Mouse (Mus musculus): ENCODE data around the gene Elp5. TPM values are rescaled to one million over a fixed set of nuclear protein-coding genes. Genes with fewer than 3 reads are reported as not detected.

Gene Elp5
- polyA plus RNA-seq, 1 experiment, result 75.3 TPM

DNA sequence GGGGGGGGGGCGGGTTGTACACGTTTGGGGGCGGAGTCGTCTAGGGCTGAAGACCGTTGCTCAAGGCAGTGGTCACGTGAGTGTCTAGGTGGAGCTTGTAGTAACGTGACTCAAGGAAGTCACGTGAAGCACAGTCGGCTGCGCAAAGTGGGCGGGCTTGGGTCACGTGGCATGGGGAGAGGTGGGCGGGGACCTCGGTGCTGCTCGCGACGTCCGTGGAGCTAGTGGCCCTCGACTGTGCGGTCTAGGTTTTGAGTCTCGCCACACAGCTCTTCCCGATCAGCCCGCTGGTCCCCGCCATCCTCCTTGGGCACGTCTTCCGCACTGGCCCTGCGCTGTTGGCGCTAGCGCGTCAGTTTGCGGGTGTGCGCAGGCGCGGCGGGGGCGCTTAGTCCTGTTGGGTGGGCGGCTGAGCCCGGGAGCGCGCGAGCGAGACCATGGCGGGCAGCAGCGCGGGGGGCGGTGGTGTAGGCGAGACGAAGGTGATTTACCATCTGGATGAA is 18.1 kb upstream of the Elp5 start, which contains the start of gene Dvl2:
TSS of gene Dvl2 (plus strand) at position 200 of the 503 bp plus-strand sequence.
- H3K4me1 ChIP-seq (replicated peaks; ENCODE audit: control insufficient read depth, insufficient read depth, low read length), result peaks cover 16% of the 10 kb centered on the region

DNA sequence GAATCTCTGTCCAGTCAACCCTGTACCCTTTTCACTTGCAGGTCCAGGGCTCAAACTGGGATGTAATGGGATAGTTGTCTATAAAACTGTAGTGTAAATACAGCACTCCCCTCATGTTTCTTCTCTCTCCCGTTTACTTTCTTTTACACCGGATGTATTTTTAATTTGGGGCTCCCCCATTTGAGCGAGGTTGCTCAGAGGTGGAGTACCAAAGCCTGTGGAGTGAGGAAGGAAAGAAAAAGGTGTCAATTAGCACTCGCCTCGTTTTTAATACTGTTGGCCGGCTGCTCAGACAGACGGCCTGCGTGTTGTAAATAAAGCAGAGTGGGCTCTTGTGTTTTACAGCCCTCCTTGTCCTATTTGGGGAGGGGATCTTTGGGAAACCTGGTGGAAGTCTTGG is 17.3 kb upstream of the Elp5 start:
- no peak for DNase-seq
- Histone ChIP-seq H3K27ac (ENCODE audit: control insufficient read depth, insufficient read depth, low read length) (peak overlapping the region; percentile 7; the same call in 1 of the 2 replicates), H3K27me3 (ENCODE audit: control insufficient read depth, insufficient read depth, low read length) (no peaks in the 10 kb centered on the region), H3K36me3 (ENCODE audit: control insufficient read depth, insufficient read depth, low read length) (peaks cover 17% of the 10 kb centered on the region), H3K4me1 (replicated peaks; ENCODE audit: control insufficient read depth, insufficient read depth, low read length) (peaks cover 13% of the 10 kb centered on the region), H3K4me3 (ENCODE audit: control insufficient read depth, insufficient read depth, low read length) (no peak overlapping the region)
- WGBS, result 89% methylated on average over 8 of the region's 8 CpGs
- no peak for TF ChIP-seq POLR2A (IDR thresholded peaks at IDR 0.05; ENCODE audit: control insufficient read depth, extremely low read depth, insufficient read depth, low read length, poor library complexity)
- no peak for TF ChIP-seq CTCF (IDR thresholded peaks at IDR 0.05; ENCODE audit: borderline replicate concordance, control insufficient read depth, extremely low read depth, insufficient read depth, low read length, poor library complexity)

More for the DNA sequence above, 18.1 kb upstream of the Elp5 start, which contains the start of gene Dvl2:
- peak within 1 kb of the TSS; percentile 14; the same call in 1 of the 2 replicates for H3K27ac ChIP-seq (ENCODE audit: control insufficient read depth, insufficient read depth, low read length)
- H3K36me3 ChIP-seq (ENCODE audit: control insufficient read depth, insufficient read depth, low read length), result peaks cover 17% of the 10 kb centered on the region
- H3K27me3 ChIP-seq (ENCODE audit: control insufficient read depth, insufficient read depth, low read length), result no peaks in the 10 kb centered on the region
- H3K4me3 ChIP-seq (ENCODE audit: control insufficient read depth, insufficient read depth, low read length), result peak within 1 kb of the TSS; percentile 59
- under 1% methylated on average over 48 of the region's 48 CpGs for WGBS
- peak; percentile 85 for DNase-seq
- peak; percentile 28; the same call in 1 of the 2 replicates for TF ChIP-seq POLR2A (IDR thresholded peaks at IDR 0.05; ENCODE audit: control insufficient read depth, extremely low read depth, insufficient read depth, low read length, poor library complexity)
- no peak; the same call in 1 of the 2 replicates for TF ChIP-seq CTCF (IDR thresholded peaks at IDR 0.05; ENCODE audit: borderline replicate concordance, control insufficient read depth, extremely low read depth, insufficient read depth, low read length, poor library complexity)

- no peaks in the 10 kb centered on the region for H3K27me3 ChIP-seq (ENCODE audit: control insufficient read depth, insufficient read depth, low read length)
- TF ChIP-seq CTCF (IDR thresholded peaks at IDR 0.05; ENCODE audit: borderline replicate concordance, control insufficient read depth, extremely low read depth, insufficient read depth, low read length, poor library complexity), result no peak
- TF ChIP-seq POLR2A (IDR thresholded peaks at IDR 0.05; ENCODE audit: control insufficient read depth, extremely low read depth, insufficient read depth, low read length, poor library complexity), result no peak
- no peak overlapping the region for H3K27ac ChIP-seq (ENCODE audit: control insufficient read depth, insufficient read depth, low read length)
- DNase-seq, result peak; percentile 35
- peaks cover 17% of the 10 kb centered on the region for H3K36me3 ChIP-seq (ENCODE audit: control insufficient read depth, insufficient read depth, low read length)
- peaks cover 13% of the 10 kb centered on the region for H3K4me1 ChIP-seq (replicated peaks; ENCODE audit: control insufficient read depth, insufficient read depth, low read length)
- H3K4me3 ChIP-seq (ENCODE audit: control insufficient read depth, insufficient read depth, low read length), result no peak overlapping the region
- 95% methylated on average over 27 of the region's 27 CpGs for WGBS
Observed at GRCm38 (mm10) chr11:69998567-69999491, 16.5 kb upstream of the Elp5 start.

GRCm38 (mm10) chr11:69997070-69997509 is 14.8 kb upstream of the Elp5 start:
- DNase-seq, result peak; percentile 90
- Histone ChIP-seq H3K27ac (ENCODE audit: control insufficient read depth, insufficient read depth, low read length) (peak overlapping the region; percentile 91), H3K4me1 (replicated peaks; ENCODE audit: control insufficient read depth, insufficient read depth, low read length) (peaks cover 15% of the 10 kb centered on the region), H3K27me3 (ENCODE audit: control insufficient read depth, insufficient read depth, low read length) (no peaks in the 10 kb centered on the region), H3K36me3 (ENCODE audit: control insufficient read depth, insufficient read depth, low read length) (peaks cover 17% of the 10 kb centered on the region), H3K4me3 (ENCODE audit: control insufficient read depth, insufficient read depth, low read length) (peak overlapping the region; percentile 88)
- 2% methylated on average over 42 of the region's 44 CpGs for WGBS
- TF ChIP-seq CTCF (IDR thresholded peaks at IDR 0.05; ENCODE audit: borderline replicate concordance, control insufficient read depth, extremely low read depth, insufficient read depth, low read length, poor library complexity) (no peak), POLR2A (IDR thresholded peaks at IDR 0.05; ENCODE audit: control insufficient read depth, extremely low read depth, insufficient read depth, low read length, poor library complexity) (peak; percentile 70; the same call in 1 of the 2 replicates)

GRCm38 (mm10) chr11:69996161-69997061 is 14.1 kb upstream of the Elp5 start:
- Histone ChIP-seq H3K27me3 (ENCODE audit: control insufficient read depth, insufficient read depth, low read length) (no peaks in the 10 kb centered on the region), H3K36me3 (ENCODE audit: control insufficient read depth, insufficient read depth, low read length) (peaks cover 17% of the 10 kb centered on the region), H3K27ac (ENCODE audit: control insufficient read depth, insufficient read depth, low read length) (peak overlapping the region; percentile 91), H3K4me3 (ENCODE audit: control insufficient read depth, insufficient read depth, low read length) (peak overlapping the region; percentile 88), H3K4me1 (replicated peaks; ENCODE audit: control insufficient read depth, insufficient read depth, low read length) (peaks cover 15% of the 10 kb centered on the region)
- TF ChIP-seq POLR2A (IDR thresholded peaks at IDR 0.05; ENCODE audit: control insufficient read depth, extremely low read depth, insufficient read depth, low read length, poor library complexity), result no peak
- TF ChIP-seq CTCF (IDR thresholded peaks at IDR 0.05; ENCODE audit: borderline replicate concordance, control insufficient read depth, extremely low read depth, insufficient read depth, low read length, poor library complexity), result no peak
- WGBS, result 2% methylated on average over 66 of the region's 66 CpGs
- peak; percentile 78 for DNase-seq
